Mouse (Mus musculus) brain, embryonic 14.5 days (tissue): ENCODE results near the gene Mtmr1.

Experiments
- CTCF ChIP-seq: fragments of 200-500 bp; IDR thresholded peaks from 2 replicates; pipeline ENCODE4 v1.5.1; 2012; ENCODE audit warnings: inconsistent platforms, mild to moderate bottlenecking, moderate library complexity, borderline replicate concordance; ENCODE audit not compliant: insufficient read depth, insufficient read length; ENCODE audit errors: extremely low read depth
- POLR2A ChIP-seq: fragments of 200-500 bp; IDR thresholded peaks from 2 replicates; pipeline ENCODE4 v1.6.1; 2012; ENCODE audit warnings: mild to moderate bottlenecking, inconsistent platforms, borderline replicate concordance; ENCODE audit not compliant: poor library complexity, insufficient read depth, insufficient read length, severe bottlenecking; ENCODE audit errors: extremely low read depth

- TF ChIP-seq POLR2A = no peak
- peak; percentile 44; the same call in 1 of the 2 replicates for TF ChIP-seq CTCF
These were observed 17.0 kb downstream of the Mtmr1 start for GRCm38 (mm10) chrX:71381571-71381970.
